Mouse (Mus musculus) thymus, adult 2 months (tissue): ENCODE measurements around the gene Nolc1.

Experiments used
- CTCF ChIP-seq: fragments of 200-500 bp; IDR thresholded peaks from 2 replicates; pipeline ENCODE4 v1.5.1; 2012; ENCODE audit warnings: mild to moderate bottlenecking, control low read depth, low read length, moderate library complexity, borderline replicate concordance; ENCODE audit not compliant: control insufficient read depth, poor library complexity, insufficient read depth; ENCODE audit errors: extremely low read depth
- POLR2A ChIP-seq: fragments of 200-500 bp; IDR thresholded peaks from 2 replicates; pipeline ENCODE4 v1.6.1; 2012; ENCODE audit warnings: mild to moderate bottlenecking, low read length, control low read depth, moderate library complexity; ENCODE audit not compliant: control insufficient read depth, poor library complexity, insufficient read depth; ENCODE audit errors: extremely low read depth

DNA sequence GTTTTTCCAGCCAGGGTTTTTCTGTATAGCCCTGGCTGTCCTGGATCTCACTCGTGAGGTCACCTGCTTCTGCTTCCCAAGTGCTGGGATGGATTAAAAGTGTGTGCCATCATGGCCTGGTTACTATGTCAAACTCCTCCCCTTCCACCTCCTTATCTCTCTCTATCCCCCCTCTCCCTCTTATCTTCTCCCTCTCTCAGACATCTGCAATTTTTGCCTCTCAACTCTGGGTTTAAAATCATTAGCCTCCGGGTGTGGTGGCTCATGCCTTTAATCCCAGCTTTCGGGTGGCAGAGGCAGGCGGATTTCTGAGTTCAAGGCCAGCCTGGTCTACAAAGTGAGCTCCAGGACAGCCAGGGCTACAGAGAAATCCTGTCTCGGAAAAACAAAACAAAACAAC is 1.4 kb upstream of the Nolc1 start:
- TF ChIP-seq CTCF (no peak), POLR2A (no peak)
